Mouse (Mus musculus): ENCODE measurements around the gene Prr19.

The Prr19 gene

GRCm38 (mm10) chr7:25275555-25276298, 25.5 kb upstream of the Prr19 start:
- DNase-seq (ENCODE audit: low spot score in 2 of 2) = no peak

DNA sequence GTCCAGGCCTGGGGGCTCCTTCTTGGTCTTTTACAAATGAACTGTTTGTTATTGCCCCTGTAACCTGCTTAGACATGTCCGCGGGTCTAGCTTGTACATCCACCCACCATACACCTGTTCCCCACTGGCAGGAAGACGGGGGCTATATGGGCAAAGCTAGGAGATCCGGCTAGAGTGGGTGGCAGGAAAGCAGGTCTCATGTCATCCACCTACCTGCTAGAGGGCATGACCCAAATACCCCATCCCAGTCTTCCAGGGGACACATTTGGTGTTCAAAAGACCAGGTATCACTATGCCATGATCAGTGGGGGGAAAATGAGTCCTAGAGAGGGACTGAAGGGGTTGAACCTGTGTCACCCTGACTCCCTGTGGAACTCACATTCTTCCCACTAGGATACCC, 23.8 kb upstream of the Prr19 start:
- no peak for DNase-seq (ENCODE audit: low spot score in 2 of 2)

DNA sequence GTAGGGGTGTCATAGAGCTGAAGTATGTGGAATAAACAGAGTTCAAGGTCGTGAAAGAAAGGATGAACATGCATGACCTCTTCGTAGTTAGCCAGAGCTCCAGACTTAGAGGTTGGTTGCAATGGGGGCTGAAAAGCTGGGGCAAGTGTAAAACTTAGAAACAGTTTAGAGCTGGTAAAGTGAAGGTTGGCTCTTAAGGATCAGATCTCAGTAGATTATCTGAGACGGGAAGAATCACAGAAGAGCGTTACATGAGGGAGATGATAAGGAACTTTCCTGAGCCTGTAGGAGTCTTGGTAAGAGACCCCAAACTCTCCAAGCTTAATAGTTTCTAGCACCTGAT, 23.2 kb upstream of the Prr19 start:
- no peak for DNase-seq (ENCODE audit: low spot score in 2 of 2)

GRCm38 (mm10) chr7:25278341-25279075, 22.7 kb upstream of the Prr19 start:
- peak; percentile 80 to 88 for DNase-seq (ENCODE audit: low spot score in 2 of 2)

- peak; percentile 91 to 92 for DNase-seq (ENCODE audit: low spot score in 2 of 2)
Observed at GRCm38 (mm10) chr7:25279076-25279860, 21.9 kb upstream of the Prr19 start.

DNA sequence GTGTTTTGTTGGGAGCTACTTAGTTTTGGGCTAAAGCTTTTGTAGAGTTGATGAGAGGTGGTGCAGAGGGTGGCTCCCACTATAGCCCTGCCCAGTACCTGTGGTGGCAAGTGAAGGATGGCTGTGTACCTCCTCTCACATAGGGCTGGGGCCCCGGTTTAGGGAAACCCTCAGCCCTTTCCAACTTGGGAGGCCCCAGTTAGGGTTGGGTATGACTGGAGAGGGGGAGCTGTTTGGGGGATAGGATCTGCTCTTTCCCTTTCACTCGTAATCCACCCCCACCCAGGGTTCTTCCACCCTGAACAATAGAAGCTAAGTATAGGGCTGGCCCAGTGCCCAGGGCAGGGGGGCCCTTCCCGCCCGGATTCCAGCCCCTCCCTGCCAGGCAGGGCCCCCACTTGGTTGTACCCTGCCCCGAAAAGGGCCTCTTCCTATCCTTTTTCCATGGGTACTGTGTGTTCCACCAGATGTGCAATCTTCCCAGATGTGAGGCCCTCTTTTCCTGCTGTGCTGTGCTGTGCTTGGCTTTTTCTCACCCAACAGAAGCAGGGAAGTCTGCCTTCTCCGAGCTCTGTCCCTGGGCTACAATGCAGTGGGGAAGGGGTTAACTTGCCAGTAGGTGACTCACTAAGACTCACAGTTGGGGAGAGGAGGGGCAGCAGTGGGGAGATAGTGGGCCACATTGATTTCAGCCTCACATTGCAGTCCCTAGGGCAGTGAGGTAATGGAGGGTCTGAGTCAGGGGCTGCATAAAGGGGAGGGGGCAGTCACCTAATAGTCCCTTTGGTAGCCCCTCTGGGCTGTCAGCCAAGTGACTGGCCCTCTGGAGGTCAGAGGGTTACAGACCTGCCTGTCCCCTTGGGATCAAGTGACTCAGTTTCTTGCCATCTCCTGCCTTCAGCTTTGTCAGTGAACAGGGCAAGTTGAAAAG, 21.1 kb upstream of the Prr19 start:
- DNase-seq (ENCODE audit: low spot score in 2 of 2) = peak in 1 of 2 experiments; percentile 24

DNA sequence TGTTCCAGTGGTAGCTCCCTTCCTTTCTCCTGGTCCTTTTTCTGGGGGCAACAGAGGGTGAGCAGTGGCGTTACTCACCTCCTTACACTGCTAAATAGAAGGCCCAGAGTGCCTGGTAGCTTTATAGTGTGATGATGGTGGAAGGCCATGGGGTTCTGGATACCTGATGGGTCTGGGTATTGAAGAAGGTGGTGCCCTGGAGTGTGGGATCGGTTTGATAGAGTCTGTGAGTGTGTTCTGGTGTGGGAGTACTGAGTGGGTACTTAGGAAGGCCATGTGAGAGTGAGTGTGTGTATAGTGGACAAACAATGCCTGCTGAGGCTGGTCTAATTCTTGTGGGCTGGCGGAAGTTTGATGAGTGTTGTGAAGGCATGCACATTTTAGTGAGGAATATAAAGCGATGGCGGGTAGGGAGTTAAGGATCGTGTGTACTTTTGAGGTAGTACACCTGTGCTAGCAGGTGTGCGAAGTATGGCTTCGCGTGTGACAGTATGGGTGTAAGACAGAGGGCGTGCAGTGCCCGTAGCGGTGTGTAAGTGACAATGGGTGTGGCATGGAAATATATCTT, 20.0 kb upstream of the Prr19 start:
- no peak for DNase-seq (ENCODE audit: low spot score in 2 of 2)

GRCm38 (mm10) chr7:25281734-25282601, 19.2 kb upstream of the Prr19 start:
- DNase-seq (ENCODE audit: low spot score in 2 of 2) = peak; percentile 95 to 97

DNA sequence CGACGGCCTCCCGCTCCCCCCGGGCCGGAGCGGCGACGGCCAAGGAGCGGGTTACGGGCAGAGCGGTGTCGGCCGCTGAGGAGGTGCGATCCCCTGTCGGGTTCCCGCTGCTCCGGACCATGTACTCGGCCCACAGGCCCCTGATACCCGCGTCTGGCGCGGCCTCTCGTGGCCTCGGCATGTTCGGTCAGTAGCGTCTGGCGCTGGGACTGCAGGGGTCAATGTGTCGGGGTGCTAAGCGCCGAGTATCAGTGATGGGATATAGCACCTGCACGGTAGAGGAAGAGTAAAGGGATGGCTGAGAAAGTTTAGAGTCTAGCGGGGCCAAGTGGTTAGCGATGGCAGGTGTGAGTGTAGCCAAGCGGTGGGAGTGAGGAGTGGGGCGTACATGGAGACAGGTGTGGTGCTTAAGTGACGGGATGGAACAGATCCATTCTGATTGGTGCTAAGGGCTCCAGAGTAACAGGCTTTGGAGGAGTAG, 18.4 kb upstream of the Prr19 start:
- DNase-seq (ENCODE audit: low spot score in 2 of 2) = no peak

DNA sequence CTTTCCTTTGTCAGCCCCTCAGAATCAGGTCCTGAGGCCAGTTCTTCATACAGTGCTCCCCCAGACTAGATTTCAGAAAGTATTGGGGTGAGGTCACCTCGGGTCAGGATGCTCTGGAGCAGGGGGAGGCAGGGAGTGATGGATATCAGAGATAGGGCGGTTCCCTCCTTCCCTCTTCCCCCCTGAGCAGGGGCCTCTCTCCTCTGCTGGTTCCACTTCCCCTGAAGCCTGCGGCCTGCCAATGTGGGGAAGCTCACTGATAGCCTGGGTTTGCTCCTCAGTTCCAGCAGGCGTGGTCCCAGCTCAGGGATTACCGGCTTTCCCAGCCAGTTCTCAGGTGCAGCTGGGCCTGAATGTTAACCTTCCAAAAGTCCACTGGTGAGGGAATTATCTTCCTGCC, 17.6 kb upstream of the Prr19 start:
- DNase-seq (ENCODE audit: low spot score in 2 of 2) = no peak

DNA sequence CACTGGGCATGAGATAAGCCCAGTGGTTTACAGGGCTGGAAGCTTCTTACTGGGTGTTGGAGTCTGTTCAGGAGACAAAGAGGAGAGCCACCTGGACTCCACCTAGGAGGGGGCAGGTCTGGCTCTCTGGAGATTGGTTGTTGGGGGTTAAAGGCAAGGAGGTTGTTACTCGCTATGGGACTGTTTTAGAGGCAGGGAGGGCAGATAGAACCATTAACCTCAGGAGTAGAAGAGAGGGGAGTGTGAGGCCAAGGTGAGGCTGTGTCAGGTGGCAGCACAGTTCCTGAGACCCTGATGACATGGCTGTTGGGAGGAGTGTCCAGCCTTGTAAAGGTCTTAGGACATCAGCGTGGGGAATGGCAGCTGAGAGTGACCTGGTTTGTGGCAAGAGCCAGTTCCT, 17.0 kb upstream of the Prr19 start:
- no peak for DNase-seq (ENCODE audit: low spot score in 2 of 2)

DNA sequence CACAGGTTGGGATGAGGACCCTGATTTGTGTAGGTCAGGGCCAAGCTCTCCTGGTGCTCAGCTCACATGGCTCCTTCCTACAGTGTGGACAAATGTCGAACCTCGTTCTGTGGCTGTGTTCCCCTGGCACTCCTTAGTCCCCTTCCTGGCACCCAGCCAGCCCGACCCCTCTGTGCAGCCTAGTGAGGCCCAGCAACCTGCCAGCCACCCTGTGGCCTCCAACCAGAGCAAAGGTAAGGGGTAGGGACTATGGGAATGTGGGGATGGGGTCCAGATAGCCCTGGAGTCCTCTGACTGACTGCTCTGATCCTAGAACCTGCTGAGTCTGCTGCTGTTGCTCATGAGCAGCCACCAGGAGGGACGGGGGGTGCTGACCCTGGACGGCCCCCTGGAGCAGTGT, 16.4 kb upstream of the Prr19 start:
- no peak for DNase-seq (ENCODE audit: low spot score in 2 of 2)

DNA sequence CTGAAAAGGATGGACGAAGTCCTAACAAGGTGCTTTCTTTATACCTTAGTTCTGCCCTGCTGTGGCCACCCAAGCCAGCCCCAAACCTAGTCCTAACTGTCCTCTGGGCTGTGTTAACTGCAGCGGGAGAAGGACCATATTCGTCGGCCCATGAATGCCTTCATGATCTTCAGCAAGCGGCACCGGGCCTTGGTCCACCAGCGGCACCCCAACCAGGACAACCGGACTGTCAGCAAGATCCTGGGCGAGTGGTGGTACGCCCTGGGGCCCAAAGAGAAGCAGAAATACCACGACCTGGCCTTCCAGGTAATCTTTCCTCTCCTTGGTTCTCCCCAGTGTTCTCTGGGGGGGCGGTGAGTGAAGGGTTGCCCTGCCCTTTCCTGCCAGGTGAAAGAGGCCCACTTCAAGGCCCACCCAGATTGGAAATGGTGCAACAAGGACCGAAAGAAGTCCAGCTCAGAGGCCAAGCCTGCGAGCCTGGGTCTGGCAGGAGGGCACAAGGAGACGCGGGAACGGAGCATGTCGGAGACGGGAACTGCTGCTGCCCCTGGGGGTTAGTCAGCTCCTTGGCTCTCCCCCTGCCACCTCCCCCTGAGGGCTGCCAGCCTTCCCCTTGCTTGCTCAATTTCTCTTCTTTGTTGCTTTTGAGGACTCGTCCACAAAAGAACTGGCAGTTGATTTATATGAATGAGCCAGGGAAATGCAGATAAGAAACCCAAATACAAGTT, 15.5 kb upstream of the Prr19 start:
- DNase-seq (ENCODE audit: low spot score in 2 of 2) = no peak

DNA sequence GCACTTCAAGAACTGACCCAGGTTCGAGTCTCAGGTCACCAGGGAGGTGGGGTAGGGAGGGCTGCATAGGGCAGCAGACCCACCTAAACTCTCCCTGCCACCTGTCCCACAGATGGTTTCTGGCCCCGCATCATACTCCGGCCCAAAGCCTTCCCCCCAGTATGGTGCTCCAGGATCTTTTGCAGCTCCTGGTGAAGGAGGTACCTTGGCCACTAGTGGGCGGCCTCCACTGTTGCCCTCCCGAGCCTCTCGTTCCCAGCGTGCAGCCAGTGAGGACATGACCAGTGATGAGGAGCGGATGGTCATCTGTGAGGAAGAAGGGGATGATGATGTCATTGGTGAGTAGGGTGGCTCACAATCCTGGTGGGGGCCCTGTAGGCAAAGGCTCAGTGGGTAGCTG, 14.2 kb upstream of the Prr19 start:
- DNase-seq (ENCODE audit: low spot score in 2 of 2) = no peak

DNA sequence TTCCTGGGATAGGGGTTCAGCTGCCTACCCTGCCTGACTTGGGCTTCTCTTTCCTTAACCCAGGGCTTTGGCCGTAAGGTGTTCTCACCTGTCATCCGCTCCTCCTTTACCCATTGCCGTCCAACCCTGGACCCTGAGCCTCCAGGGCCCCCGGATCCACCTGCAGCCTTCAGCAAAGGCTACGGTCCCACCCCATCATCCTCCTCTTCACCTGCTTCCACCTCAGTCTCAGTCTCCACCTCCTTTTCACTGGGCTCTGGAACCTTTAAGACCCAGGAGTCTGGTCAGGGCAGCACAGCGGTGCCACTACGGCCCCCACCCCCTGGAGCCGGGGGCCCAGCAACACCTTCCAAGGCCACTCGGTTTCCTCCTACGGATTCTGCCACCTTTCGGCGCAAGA, 13.2 kb upstream of the Prr19 start:
- DNase-seq (ENCODE audit: low spot score in 2 of 2) = no peak

DNA sequence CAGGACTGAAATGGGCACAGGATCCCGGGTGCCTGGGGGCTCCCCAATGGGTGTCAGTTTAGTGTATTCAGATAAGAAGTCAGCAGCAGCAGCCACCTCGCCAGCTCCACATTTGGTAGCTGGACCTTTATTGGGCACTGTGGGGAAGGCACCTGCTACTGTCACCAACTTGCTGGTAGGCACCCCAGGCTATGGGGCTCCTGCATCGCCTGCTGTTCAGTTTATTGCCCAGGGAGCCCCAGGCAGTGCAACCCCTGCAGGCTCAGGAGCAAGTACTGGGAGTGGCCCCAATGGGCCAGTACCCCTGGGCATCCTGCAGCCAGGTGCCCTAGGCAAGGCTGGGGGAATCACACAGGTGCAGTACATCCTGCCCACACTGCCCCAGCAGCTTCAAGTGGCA, 12.5 kb upstream of the Prr19 start:
- no peak for DNase-seq (ENCODE audit: low spot score in 2 of 2)

GRCm38 (mm10) chr7:25289925-25290324, 11.3 kb upstream of the Prr19 start:
- no peak for DNase-seq (ENCODE audit: low spot score in 2 of 2)

DNA sequence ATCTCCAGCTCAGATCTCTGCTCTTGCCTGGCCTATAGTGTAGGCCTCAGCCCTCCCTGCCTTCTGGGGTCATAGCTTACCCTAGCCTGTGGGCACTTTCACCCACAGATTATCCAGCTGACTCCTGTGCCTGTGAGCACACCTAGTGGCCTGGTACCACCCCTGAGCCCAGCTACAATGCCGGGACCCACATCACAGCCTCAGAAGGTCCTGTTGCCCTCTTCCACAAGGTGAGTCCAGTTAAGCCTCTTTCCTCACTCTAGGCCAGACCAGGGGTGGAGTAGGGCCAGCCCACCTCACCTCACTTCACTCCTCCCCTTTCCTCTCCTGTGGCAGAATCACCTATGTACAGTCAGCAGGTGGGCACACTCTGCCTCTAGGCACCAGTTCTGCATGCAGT, 10.7 kb upstream of the Prr19 start:
- DNase-seq (ENCODE audit: low spot score in 2 of 2) = no peak

- DNase-seq (ENCODE audit: low spot score in 2 of 2) = no peak
Observed at GRCm38 (mm10) chr7:25290911-25291310, 10.3 kb upstream of the Prr19 start.

Data from frontal cortex, postnatal 36 days (tissue).